Mouse (Mus musculus): Measurements from ENCODE around the gene E130308A19Rik. TPM values are rescaled to one million over a fixed set of nuclear protein-coding genes. Genes with fewer than 3 reads are reported as not detected.

The E130308A19Rik gene
- polyA plus RNA-seq (2015; fragmentation: Illumina TruSeq; extraction: RNeasy Lipid Tissue Mini Kit (QIAGEN cat#74804); ENCODE audit: insufficient read depth, low read depth, low replicate concordance) = 0.70 TPM

DNA sequence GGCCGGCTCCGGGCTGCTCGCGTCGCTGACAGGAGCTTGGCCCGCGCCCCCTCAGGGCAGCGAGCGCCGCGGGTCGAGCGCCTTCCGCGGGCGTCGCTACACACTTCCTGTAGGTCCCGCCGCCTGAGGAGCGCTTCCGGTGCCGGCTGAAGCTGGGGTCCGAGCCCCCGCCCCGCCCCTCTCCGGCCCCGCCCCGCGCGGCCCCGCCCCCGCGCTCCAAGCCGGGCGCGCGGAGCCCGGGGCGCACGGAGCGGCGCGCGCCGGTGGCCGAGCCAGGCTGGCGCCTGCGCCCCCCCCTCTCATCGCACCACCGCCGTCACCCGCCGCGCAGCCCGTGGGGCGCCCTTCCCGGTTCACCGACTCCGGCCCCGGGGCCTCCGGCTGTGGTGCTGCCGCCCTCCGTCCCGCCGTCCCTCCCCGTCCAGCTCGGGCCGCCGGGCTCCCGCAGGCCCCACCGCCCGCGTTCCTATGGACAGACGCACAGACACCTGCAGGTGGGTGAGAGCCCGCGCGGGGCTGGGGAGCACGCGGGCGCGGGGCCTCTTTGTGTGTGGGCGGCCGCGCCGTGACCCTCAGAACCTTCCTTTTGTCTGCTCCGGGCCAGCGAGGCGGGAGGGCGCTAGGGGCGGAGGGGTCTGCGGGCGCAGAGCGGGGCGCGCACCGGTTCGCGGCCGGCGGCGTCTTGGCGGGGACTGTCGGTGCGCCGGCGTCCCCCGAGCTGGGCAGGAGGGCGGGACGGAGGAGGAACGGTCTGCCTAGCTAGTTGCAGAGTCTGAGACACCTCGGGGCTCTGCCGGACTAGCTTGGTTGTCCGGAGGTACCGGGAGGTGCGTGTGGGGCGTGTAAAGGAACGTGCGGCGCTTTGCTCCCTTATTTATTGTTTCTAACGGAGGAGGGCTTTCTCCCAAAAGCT, at the start of gene E130308A19Rik:
Gene E130308A19Rik (plus strand): TSS at position 214 of the 913 bp plus-strand sequence.

DNA sequence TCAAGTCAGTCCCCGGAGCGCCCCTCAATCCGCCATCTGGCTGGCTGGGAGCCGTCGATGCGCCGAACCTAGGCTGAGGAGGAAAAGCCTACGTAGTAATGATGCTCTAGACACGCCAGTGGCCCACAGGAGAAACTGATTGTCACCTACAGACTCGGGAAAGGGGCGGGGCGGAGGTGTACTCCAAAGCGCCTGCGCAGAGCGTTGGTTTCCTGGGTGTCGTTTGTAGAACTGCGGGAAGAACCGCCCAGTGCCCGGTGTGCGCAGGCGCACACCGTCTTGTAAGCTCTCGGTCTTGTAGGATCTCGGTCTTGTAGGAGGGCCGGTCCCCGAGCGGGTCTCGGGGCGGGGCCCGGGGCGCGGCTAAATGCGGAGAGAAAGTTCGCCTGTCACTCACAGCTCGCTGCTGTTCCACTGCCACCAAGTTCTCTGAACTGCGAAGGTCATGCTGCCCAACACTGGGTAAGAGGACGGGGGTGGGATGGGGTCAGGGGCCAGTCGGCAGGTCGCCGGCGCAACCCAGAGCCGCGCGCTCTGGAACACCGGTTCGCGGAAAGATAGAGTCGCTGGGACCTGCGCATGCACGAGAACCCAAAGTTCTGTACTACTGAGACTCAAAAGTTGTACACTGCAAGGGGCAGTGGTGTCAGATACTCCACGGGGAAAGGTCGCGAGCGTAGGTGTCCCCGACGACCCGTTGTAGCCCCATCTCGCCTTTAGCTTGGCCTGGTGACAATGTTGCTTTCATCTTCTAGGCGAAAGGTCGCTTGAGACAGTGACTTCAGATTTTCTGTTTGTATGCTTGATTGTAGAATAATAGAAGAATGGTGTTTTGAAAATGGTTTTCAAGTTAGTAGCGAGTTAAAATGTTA, 44.5 kb upstream of the E130308A19Rik start, which contains the start of gene Hsdl2:
Gene Hsdl2 (plus strand): TSS at position 250 of the 872 bp plus-strand sequence.

DNA sequence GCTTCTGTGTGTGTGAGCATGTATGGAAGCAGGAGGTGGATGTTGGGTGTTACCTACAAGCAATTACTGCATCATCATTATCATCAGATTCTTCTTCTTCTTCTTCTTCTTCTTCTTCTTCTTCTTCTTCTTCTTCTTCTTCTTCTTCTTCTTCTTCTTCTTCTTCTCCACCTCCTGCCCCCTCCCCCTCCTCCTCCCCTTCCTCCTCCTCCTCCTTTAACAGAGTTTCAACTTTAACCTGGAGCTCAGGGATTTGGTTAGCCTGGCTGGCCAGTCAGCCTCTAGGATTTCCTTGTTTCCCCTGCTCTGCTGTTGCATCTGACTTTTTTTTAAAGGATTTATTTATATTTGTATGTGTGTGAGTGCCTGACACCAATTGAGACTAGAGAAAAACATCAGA, 175.5 kb downstream of the E130308A19Rik start, which contains the start of gene Inip:
Gene Inip (minus strand): TSS at position 101 of the 400 bp plus-strand sequence.

DNA sequence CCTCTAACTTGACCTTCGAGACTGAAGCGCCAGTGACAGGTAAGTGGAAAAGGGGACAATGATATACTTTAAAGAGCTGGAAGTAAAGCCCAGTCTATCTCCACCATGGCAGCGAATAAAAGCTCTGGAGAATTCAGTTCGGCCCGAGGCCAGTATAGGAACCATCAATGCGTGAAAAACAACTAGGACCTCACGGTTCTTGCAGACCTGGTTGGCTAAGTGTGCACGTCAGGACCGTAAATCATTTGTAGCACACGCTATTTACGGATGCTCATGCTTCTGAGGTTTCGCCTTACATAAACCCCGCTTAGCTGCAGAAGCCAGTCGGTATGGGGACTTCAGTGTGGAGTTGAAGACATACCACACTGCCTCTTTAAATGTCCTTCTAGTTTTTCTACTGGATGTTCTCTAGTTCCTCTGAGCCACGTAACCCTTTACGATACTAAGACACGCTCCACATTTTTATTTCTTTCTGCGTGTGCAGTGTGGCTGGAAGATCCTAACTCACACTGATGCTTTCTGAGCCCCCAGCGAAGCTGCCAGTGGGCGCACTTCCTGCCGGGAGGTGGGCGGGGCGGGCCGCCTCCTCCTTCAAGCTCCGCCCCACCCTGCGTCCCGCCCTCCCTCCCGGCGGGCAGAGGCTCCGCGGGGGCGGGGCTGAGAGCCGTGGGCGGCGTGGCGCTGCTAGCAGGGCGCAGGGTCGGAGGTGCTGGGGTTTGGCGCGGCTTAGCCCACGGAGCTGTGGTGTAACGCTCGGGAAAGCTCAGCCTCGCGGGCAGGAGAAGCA, 179.4 kb downstream of the E130308A19Rik start, which contains the start of gene Snx30:
Gene Snx30 (plus strand): TSS at position 660 of the 787 bp plus-strand sequence.

Other genes with a start within 250 kb of the E130308A19Rik start
- gene Susd1, start 187.6 kb upstream of the E130308A19Rik start, polyA plus RNA-seq (2015; fragmentation: Illumina TruSeq; extraction: RNeasy Lipid Tissue Mini Kit (QIAGEN cat#74804); ENCODE audit: insufficient read depth, low read depth, low replicate concordance) = 1.9 TPM
- gene Ptbp3, start 76.8 kb upstream of the E130308A19Rik start, polyA plus RNA-seq (2015; fragmentation: Illumina TruSeq; extraction: RNeasy Lipid Tissue Mini Kit (QIAGEN cat#74804); ENCODE audit: insufficient read depth, low read depth, low replicate concordance) = 8.7 TPM
- 4.8 TPM for gene Hsdl2, start 44.6 kb upstream of the E130308A19Rik start, polyA plus RNA-seq (2015; fragmentation: Illumina TruSeq; extraction: RNeasy Lipid Tissue Mini Kit (QIAGEN cat#74804); ENCODE audit: insufficient read depth, low read depth, low replicate concordance)
- 3.5 TPM for gene Inip, start 175.4 kb downstream of the E130308A19Rik start, polyA plus RNA-seq (2015; fragmentation: Illumina TruSeq; extraction: RNeasy Lipid Tissue Mini Kit (QIAGEN cat#74804); ENCODE audit: insufficient read depth, low read depth, low replicate concordance)
- gene Snx30, start 179.6 kb downstream of the E130308A19Rik start, polyA plus RNA-seq (2015; fragmentation: Illumina TruSeq; extraction: RNeasy Lipid Tissue Mini Kit (QIAGEN cat#74804); ENCODE audit: insufficient read depth, low read depth, low replicate concordance) = 3.2 TPM

Data from pancreas, adult 10 weeks (tissue).